Mouse (Mus musculus): ENCODE data around the gene Tmem170b.

Gene Tmem170b

DNA sequence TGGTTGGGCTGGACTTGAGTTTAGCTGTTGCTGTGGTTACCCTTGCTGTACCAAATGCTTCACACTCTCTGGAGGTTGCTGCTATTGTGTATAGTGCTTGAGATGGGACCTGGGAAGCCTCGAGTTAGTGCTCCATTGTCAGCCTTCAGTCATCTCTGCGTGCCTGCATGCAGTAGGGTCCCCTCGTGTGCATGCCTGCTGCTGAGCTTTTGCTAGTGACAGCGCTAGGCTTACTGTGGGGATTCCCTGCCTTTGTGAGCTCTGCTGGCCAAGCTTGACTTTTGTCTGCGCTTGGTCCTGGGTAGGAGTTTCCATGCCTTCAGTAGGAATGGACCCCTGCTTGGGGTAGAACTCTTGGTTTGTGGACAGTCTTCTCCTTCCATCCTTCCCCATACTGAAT lies 9.3 kb downstream of the Tmem170b start:
- no peak for DNase-seq

DNA sequence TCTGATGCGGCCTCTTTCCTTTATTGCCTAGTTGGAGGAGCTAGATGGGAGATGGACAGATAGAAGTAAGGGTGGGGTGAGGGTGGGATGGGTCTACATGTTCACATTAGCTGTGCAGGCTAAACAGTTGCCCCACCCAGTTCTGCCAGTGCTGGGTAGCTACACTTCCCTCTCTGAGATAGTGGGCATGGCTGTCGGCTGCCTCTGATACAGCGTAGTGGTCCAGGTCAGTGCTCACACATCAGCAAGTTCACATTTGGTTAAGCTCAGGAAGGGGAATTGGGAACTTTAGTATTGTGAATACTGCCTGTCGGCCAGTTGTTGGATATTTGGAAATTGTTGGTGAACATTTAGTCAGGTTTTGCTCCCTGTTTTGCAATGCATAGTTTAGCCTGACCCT lies 13.8 kb downstream of the Tmem170b start:
- no peak for DNase-seq

DNA sequence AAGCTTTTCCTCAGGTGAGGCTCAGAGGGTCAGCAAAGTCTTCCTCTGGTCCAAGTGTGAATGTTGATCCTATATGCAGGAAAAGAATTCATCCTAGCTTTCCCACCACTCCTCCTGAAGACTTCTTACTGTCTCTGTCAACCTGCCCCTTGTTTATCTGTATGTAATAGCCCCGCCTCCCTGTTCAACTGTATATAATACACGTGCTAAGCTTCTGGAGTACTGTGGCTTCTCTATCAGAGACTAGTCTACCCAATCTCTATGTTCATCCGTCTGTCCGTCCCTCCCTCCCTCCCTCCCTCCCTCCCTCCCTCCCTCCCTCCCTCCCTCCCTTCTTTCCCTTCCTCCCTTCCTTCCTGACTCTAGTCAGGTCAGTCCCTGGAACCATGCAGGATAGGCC lies 14.4 kb downstream of the Tmem170b start:
- no peak for DNase-seq

DNA sequence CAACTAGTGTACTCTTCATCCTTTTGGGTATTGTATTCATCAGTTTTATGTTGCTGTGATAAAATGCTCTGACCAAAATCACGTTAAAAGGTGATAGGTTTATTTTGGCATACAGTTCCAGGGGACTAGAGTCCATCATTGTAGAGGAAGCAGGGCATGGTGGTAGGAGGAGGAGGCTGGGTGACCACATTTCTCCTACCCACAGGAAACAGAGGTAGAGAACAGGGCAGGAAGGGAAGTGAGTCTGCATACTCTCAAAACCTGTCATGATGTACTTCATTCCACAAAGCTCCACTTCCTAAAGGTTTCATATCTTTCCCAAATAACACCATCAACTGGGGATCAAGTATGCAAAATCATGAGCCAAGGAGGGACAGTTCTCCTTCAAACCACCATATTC lies 18.4 kb downstream of the Tmem170b start:
- DNase-seq: no peak

DNA sequence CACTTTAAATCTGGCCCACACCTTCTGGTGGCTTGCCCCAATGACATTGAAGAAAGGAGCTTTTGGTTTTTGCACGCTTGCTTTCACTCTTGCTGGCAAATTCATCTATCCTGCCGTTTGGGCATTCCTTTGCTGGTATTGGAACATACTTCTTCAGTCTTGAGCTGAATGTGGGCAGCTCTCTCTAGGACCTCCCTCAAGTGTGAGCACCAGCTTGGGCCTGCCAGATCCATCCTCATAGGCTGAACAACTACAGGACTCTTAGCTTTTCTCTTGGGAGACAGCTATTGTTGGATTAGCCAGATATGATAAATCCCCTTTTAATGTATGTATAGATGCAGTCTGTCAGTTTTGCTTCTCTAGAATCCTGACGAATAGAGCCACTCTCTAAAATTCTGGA lies 19.5 kb downstream of the Tmem170b start:
- no peak for DNase-seq

DNA sequence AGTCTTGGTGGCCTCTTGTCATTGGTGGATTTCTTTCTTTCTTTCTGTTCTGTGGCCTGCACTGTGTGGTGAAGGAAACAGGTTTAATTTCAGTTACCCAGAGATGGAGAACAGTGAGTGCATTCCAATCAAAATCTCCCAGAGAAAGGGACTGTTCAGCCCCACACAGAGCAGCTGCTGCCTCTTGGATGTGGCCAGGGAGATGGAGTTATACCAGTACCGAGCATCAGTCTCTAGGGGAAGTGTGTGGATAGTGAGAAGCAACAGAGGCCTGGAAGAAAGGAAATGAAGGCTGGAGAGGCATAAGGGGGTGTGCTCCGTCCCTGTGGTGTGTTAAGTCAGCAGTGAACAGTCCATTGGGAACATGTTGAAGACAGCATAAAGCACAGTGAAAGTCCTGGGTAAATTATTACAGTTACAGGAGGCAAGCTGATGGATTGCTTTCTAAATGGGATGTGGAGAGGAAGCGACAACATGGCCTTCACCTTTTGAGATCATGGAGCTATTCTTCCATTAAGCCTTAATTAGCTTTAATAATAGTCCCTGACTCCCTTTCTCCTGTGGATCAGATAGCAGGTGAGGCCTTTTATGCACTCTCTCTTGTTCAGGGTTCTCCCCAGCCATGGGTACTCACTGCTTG lies 21.7 kb downstream of the Tmem170b start:
- DNase-seq: no peak

DNA sequence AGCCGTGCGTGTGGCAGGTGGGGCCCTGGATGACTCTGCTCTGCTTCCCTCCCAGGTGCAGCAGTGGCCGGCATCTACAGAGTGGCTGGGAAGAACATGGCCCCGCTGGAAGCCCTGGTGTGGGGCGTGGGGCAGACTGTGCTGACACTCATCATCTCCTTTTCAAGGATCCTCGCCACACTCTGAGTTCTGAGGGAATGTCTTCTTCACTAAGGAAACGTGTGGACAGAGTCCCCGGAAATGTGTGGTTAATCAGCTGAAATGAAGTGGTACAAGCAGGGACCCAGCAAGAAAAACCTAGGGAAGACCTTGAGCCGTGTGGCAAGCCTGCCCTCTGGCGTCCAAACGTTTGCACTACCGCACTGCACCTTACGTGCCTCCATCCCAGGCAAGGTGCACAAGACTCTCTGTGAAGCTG lies 28.7 kb downstream of the Tmem170b start:
- peak; percentile 83 to 86 for DNase-seq

DNA sequence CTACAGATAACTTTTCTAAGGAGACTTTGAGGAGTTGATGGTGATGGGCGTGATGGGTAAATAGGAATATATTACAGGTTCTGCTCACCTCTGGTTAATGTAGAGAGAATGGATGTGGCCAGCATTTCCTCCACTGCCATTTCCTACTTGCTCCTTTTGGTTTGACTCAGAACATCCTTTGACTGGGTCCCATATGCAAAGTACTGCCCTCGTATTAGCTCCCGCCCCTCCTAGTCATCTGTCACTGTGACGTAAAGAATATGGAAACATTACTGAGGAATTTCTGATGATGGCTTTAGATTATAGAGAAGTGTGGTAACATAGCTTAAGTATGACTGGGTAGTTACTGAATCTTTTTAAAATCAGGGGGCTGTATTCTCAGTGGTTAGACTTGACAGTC lies 32.4 kb downstream of the Tmem170b start:
- DNase-seq: no peak

DNA sequence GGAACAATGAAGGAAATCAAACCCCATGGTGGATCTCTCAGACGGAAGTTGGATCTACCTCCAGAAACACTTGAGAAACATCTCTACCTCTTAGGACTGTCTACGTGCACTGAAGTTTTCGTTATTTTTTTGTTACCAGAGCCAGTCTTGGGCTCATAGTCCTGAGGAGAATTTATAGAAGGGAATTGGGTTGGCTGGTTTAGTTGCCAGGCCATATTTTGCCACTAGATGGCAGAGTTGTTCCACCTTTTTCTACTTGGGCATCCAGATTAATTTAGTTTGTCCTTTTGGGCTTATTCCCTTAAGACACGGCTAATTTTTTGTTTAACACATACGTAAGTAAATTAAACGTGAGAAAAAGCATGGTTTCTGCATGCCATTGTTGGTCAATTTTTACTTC lies 37.1 kb downstream of the Tmem170b start:
- peak; percentile 75 to 83 for DNase-seq

DNA sequence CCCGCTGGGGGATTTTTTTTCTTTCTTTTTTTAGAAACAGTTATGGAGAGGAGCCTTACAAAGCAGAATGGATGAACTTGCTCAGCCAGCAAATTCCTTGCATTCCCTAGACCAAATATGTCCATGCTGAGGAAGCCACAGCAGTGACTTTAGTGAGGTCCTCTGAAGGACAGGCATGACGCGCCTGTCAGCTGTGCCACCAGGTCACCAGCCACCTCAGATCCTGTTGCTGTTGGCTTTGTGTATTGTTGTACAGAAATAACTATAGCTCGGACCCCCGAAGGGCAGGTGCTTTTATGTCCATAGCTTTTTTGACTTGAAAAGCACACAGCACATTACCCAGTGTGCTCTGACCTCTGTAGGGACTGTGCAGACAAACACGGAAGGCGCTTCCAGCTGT lies 38.1 kb downstream of the Tmem170b start:
- no peak for DNase-seq

DNA sequence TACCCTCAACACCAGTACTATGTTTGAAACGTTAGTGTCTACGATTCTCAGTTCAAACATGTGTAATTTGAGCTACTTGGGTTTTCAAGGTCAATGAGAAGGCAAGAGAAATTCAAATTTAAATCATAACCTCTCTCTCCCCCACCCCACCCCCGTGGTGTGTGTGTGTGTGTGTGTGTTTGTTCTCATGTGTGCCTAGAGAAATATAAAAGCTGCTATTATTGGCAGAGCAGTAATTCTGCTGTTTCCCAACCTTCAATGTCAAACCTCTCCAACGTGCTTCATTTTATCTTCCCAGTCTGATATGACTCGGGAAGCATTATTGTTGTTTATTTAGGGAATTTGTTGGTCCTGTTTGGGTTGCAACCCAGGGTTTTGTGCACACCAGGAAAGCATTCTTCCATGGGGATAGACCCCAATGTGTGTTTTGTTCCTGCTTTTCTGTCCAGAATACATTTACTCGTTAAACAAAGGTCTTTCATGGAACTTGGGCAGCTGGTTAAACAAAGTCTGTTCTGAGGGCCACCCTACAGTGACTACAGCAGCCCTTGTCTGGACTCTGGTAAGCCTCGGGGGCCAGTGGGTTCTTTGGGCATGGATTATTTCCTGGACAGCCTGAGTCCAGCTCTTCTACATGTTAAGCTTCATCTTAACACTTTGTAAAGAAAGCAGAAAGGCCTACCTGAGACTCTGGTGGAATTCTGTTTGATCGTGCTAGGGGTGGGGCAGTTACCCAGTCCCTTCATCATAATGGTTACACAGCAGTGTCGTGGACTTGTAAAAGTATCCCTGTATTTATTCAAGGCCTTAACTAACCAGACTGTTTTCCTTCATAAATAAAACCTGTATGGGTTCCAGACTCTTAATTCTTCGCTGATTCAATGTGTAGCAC lies 39.1 kb downstream of the Tmem170b start:
- no peak for DNase-seq

DNA sequence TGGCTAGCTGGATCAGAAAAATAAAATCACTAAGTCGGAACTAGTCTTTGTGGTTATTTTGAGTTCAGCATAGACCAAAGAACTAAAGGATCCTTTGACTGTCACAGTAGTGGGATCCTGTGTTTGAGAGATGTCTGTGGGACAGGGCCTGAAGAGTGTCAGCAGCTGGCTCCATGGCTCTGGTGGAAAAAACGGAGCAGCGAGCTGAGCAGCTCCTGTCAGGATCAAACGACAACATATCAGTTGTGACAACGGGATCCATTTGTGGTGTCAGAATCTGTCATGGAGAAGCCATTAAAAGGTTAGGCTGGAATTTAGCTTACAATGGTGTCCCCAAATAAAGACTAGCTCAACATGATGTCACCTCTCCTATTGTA lies 39.8 kb downstream of the Tmem170b start:
- DNase-seq: no peak

DNA sequence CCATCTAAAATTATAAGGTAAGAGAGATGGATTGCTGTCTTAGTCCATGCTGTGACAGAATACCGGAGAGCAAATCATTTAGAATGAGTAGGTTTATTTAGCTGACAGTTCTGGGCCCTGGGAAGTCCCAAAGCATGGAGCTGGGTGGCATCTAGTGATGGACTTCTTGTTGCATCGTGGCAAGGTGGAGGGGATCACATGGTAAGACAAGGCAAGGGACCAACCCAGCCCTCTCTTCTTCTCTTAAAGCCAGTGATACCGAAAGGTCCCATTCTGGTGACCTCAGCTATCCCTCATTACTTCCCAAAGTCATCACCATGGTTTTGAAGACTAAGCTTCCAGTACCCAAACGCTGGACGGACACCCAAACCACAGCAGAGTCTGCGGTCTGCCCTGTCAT lies 42.3 kb downstream of the Tmem170b start:
- DNase-seq: no peak

DNA sequence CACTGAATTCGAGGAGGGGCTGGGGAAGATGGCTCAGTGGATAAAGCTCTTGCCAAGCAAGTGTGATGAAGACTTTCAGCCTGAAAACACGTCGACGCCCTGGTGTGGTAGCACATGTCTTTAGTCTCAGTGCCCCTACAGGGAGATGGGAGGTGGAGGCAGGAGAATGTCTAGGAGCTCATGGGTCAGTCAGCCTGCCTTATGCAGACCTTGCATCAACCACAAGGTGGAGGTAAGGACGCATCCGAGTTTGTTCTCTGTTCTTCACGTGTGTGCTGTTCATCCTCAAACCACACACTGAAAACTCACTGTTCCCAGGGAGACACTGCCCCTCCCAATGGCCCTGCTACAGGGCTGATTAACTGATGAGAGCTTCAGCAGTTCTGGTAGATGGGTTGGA lies 45.0 kb downstream of the Tmem170b start:
- no peak for DNase-seq

DNA sequence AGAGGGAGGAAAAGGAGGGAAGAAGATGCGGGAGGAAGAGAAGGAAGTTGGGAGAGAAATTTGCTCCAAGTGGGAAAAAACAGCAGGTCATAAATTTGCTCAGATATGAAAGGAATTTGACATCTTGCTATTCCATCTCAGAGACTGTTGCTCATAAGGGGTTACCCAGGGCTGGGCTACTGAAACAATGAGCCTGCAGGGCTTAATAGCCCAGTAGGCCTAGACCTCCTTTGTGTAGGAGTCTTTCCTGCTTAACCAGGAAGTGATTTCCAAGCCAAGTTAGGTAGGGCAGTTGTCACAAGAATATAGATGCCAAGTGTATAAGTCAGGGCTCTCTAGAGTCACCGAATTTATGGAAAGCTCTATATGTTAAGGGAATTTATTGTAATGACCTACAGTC lies 48.1 kb downstream of the Tmem170b start:
- no peak for DNase-seq

DNA sequence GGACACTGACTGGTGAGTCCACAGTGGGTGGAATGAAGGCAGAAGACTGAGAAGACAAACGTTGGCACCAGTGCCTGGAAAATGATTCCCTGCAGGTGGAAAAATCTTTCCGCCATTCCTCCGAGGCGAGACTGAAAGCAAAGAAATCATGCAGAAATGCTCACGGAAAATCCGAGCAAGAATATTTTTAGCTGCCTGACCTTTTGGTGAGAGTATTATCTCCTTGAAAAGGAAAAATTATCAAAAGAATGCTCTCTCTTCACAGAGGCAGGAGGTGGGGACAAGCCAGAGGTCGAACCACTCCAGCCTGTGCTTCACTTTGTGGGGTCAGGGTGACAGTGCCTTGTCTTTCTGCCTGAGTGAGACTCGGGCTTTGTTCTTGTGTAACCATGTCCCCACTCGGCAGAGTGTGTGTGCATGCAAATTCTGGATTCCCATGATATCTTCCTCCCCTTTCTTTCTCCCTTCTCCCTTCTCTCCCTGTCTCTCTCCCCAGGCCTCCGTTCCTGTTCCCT lies 49.9 kb downstream of the Tmem170b start:
- DNase-seq: no peak

DNA sequence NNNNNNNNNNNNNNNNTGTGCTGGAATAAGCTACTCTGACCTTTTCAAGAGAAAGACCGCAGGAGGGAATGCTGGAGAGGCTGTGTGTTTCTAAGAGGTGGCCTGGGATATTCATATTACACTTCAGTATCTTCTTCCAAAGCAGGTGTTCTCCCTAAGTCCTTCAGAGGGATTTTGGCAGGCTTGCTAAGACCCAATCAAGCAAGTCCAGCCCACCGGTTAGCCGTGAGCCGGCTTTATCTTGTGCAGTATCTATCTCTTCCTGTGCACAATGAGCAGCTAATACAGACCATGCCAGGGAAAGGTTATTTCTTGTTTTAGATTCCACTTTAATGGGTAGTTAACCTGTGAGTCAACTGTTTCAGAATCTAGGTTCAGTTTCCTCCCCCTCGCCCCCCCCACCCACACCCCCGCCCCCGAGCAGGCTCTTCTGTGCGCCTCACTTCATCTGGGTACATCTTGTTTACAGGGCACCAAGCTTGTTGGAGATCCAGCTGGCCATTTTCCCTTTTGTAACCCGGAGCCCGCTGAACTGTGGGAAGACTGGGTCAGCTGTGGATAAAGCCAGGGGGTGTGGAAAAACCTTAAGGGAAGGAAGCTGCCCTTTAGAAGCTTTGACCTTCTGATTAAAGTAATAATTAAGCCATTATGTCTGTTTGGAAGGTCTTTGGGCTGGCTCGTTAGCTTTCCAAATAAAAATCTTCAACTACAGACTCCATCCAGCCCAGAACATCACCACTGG lies 54.5 kb downstream of the Tmem170b start:
- peak; percentile 22 to 34 for DNase-seq

DNA sequence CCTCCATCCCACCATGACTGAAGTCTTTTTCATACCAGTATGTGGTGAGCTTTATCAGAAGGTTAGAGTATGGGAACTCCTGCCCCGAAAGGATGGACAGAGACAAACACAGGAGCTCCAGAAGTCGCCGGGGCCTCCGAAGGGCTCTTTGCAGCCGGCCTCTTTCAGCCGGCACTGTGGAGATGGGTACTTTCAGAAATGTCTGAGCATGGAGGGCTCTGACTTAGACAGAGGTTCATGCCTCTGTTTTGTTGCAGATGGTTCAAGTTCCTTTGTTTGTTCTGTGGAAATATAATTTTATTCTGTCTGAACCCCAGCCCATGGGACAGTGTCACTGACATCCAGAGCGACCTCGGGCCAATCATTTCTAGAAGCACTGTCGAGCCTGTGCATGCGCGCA lies 55.4 kb downstream of the Tmem170b start:
- no peak for DNase-seq

DNA sequence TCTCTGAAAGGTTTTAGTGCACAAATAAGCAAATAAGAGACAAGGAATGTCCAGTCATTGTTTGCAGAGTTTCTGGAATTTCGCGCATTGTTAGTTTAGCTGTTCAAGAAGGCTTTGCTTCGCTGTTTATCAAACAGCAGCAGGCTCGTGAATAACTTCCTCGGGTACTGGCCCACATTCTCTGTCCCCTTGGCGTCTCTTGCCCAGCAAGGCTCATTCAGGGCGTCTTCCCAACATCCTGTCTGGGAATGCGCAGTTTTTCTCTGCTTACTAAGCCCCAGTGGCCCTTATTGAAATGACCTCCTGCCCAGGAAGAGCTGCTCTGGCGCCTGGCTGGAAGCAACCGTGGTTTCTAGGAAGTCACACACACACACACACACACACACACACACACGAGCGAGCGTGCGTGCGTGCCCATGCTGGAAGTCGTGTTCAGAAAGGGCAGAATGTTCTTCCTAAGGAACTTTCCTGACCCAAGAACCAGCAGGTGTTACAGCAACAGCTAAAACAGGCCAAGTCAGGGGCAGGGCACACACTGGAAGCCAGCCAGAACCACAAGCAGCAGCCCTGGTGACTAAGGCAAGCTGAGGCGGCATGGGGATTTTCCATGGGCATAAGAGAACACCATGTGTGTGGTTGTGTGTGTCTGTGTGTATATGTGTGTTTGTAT lies 56.8 kb downstream of the Tmem170b start:
- DNase-seq: peak; percentile 36 to 55

DNA sequence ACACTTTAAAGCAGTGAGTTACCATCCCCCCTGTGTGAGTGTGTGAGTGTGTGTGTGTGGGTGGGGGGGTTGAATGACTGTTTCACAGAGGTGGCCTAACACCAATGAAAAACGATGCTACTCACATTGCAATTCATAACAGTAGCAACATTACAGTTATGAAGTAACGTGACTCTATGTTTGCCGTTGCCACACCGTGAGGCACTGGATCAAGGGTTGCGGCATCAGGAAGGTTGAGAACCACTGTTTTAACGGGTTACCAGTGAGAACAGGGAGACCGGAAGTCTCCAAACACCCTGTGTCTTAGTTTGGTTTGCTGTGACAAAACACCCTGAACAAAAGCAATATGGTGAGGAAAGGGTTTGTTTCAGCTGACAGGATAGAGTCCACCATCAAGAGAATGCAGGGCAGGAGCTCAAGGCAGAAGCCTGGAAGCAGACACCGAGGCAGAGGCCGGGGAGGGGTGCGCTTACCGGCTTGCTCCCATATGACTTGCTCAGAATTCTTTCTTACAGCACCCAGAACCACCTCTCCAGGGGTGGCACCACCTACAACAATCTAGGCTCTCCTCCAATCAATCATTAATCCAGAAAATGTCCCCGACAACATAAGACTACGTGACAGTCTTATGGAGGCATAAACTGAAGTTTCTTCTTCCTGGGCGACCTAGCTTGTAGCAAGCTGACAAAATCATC lies 57.9 kb downstream of the Tmem170b start:
- no peak for DNase-seq

DNA sequence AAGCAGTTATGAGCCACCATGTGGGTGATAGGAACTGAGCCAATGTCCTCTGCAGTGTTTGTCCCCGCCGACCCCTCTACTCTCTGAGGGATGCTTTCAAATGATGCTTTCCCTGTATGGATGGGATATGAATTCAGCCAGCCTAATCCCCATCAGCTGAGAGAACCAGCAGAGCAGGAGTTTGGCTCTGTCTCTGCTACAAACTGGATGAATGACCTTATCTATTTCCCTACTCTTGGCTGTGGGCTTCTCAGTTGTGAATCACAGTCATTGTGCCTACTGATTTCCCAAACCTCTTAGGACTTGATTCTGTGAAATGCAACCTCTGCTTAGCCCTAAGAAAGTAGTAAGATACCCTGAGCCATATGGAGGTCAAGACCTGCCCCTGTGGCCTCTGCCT lies 64.2 kb downstream of the Tmem170b start:
- DNase-seq: no peak

DNA sequence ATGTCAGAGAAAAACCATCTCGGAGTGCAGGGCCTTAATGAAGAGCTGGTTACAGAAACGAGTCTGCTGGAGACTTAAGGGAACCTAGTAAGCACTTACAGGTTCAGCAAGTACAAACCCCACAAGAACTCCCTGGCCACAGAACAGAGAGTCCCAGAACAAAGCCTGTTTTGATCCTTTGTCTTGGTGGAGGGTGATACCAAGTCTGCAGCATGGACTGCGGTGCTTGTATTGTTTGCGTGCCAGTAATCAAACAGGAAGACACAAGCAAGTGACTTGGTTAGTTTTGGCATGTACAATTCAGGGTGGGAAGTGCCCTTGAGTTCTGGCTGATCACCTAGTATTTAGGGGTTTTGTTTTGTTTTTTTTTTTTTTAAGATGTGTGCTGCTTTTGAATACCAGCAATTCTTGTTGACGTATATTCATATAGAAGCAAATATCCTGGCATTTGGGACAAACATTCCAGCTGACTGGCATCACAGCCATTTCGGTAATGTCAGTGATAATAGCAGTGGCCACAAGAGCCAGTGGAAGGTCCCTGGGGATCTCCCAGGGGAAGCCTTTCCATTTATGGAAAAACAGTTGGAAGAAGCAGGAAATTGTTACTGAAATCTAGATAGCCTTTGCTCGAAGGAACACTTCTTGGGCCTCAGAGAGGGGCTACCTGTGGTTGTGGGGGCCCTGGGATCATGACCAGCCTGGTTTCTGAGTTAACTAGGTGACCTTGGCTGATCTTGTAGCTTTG lies 64.9 kb downstream of the Tmem170b start:
- no peak for DNase-seq
